Mouse (Mus musculus) B cell, adult 2 months (primary cell): Measurements from ENCODE around the gene Dnajc6.
A peak's percentile ranks its signal among the peaks of the same experiment; 100 is the strongest.

ENCODE experiments used
- DNase-seq, 2 experiments: peaks; one replicate each; pipeline ENCODE4 v3.0.0; 2022

Gene Dnajc6

DNA sequence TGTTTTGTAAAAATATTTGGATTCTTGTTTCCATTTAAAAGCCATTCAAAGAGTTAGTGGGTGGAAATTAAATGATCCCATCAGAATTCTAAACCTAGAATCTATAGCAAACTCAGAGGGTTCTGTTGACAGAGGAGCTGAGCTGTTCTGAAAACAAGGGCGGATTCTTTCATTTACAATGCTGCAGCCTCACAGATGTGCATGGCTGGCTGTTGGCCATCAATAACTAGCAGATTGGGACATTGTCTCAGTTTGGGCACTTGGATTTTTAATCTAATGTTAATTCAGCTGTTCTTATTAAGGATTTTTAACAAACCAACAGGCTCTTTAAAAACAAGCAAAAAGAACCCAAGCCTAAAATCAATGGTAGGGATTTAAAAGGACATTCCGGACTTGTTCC, 75.7 kb downstream of the Dnajc6 start:
- no peak for DNase-seq

DNA sequence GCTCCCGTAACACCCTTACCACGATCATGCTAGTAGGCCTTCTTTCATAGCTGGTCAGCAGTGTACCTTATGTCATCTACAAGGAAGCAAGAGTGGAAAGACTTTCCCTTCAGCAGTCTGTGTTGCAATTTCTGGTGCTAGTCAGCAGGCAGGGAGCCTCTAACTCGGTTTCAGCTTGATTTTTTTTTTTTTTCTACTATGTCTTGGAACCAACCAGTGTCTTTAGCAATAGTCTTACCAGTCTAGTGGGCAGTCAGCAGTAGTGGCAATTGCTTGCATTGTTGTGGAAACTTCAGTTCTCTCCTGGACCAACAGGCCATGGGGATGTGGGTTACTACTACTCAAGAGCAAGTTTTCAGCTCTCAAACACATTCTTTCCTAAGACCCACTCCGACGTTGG, 78.9 kb downstream of the Dnajc6 start:
- DNase-seq, result no peak

DNA sequence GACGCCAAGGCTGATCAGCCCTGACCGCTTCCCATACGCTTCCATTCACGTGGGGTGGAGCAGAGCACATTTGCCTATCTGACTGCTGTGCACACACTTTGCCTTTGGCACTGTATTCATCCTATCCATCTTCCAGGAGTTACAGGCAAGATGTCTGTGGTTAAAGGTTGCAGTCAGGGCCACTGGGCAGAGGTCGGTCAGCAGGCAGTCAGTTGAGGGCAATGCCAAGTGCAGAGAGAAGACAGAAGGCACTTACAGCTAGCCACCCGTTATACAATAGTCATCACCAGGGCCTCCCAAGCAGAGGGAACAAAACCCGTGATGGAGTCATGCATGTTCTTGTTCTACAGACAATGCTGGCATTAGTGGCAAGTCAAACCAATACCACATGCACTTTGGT, 82.3 kb downstream of the Dnajc6 start:
- no peak for DNase-seq

DNA sequence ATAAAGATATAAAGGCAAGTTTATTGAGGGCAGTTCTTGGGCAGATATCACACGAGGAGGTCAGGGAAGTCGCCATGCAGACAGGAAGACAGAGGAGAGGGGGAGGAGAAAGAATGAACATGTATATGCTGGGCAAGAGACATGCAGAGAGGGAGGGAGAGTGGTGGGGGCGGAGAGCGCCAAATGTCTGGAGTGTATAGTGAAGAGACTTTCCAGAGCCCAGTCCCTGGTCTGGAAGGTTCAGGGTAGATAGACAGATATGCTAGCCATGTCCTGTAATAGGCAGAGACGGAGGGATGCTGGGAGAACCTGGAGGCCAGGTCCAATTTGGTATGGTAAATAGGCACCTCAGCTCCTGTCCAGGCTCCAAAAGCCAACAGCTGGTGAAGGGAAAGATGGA, 83.1 kb downstream of the Dnajc6 start:
- no peak for DNase-seq

DNA sequence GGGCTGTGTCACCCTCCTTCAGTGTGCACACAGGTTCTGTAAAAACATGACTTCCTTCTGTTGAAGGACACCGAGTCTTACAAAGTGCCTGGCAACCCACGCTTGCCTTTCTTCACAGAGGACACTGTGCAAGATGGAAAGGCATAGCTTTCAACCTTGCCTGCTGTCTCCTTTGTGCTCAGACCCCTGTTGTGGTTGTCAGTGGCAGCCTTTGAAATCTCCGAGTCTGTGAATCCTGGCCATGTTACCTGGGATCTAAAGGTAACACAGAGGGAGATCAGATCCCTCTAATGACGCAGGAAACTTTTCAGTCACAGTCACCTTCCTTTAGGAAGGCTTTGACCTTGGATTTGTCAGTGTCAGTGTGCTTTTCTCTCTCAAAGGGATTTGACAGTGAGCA, 84.7 kb downstream of the Dnajc6 start:
- DNase-seq, result no peak

DNA sequence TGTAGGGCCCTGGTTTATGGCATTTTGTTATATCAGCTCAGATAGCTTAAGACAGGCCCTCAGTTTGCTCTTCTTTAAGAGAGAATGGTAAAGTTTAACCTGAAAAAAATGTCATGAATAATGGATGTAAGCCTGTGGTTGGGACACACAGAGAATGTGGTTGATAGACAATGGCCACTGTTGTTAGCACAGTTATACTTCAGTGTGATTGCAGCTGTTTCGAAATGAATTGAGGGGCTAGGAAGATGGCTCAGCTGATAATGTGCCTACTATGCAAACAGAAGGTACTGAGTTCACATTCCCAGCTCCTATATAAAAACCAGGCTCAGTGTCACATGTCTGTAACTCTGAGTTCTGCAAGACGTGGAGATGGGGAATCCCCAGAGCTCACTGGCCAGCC, 86.4 kb downstream of the Dnajc6 start:
- no peak for DNase-seq

DNA sequence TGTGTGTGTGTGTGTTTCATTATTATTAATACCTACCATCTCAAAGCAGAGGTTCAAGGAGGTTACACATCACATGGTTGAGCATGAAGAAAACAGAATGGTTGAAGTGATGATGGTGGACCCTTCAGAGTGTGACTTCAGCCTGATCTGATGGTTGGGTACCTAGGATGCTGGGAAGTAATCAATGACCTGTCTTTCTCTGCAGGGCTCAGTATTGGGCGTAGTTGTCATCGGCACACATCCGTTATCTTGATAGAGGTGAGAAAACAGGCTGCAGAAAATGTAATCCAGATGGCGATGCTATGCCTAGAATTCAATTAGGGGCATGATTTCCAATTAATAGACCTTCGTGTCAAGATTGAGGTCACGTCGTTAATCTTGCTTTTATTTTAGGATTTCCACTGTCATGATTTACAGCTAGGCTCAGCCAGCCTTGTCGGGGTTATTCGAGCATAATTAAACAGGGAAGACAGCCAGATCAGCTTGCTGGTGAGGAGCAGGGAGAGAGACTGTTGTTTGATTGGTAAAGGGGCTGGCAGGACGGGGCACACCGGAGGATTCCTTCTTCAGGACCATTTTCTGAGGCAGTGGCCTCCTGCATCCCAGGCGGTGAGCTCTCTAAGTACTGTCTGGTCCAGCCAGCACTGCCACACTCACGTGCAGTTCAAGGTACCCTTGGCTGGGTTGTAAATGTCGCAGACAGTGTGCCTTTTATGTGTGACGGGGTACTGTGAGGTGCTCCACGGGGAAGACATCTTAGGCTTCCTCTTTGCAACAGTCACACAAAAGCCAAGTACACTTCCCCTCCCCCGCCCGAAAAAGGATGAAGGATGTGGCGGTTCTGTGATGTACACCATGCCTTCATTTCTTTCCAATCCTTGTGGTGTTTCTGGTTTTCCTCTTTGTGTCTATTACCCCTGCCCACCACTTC, 88.3 kb downstream of the Dnajc6 start:
- no peak for DNase-seq

DNA sequence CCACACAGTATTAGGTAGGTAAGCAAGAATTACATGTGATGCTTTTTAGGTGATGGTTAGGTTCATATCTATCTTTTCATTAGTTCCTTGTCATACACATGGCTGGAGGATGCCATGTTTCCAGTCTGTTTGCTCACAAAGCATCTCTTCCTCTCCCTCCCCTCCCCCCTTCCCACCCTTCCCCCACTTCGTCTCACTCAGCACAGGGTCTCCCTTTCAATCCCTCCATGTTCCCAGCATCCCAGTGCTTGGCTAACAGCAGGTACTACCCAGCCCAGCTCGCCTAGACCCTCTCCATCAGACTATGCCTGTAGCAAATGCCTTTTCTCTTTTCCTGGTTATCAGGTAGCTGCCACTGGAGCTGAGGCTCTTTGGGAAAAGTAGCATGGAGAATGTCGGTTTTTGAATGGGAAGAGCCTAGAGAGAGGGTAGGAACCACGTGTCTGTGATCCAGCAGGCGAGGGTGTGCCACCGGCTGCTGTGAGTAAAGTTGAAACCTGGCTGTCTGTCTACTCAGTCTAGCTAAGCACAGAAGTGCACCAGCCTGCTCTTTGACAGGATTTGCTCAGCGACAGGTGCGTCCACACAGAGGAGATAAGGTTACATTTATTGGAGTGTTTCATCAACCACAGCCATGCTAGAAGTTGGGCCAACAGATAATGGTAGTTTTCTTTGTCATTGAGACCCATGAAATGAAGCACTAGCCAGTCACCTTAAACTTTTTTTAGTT, 89.2 kb downstream of the Dnajc6 start:
- DNase-seq, result no peak

DNA sequence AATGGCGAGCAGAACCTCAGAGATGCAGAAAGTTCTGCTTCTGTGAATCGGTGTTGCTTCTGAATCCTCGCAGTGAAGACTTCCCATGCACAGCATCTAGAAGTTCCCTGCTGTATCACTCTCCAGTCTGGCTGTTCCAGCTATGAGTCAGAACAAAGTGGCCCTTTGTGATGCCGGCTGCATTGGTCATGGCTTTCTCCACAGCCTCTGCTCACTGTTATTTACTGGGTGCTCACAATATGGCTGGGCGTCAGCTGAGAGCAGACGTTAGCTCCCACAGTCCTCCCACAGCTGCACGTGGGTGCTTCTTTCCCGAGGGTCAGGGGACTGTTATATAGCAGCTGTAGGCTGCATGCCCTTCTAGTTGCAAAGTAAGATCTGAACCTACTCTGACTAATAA, 92.5 kb downstream of the Dnajc6 start:
- no peak for DNase-seq

DNA sequence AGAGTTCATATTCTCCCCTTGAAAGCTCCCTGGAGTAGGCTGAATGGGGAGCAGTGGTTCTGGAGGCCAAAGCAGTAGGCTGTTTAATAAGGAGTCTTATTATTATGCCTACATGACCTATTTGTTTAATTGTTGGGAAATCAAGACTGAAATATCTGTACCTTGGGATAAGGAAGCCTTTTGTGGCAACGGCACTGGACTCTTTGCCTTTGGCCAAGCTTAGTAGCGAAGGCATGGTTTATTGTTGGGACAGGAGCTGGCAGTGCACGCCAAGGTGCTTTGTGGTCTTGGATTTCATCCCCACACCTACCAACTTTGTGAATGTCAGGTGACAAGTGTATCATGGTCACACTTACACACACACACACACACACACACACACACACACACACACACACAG, 93.3 kb downstream of the Dnajc6 start:
- DNase-seq, result no peak

DNA sequence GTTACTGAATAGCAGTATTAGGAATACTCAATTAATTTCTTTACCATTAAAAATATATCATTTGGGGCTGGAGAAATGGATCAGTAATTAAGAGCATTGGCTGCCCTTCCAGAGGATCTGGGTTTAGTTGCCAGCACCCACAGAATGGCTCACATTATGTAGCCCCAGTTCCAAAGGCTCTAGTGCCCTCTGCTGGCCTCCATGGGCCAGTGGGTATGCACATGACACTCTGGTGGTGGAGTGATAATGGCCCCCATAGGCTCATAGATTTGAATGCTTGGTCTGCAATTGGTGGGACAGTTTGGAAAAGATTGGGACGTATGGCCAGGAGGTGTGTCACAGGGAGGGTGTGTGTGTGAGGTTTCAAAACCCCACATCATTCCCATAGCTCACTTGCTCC, 95.0 kb downstream of the Dnajc6 start:
- no peak for DNase-seq

DNA sequence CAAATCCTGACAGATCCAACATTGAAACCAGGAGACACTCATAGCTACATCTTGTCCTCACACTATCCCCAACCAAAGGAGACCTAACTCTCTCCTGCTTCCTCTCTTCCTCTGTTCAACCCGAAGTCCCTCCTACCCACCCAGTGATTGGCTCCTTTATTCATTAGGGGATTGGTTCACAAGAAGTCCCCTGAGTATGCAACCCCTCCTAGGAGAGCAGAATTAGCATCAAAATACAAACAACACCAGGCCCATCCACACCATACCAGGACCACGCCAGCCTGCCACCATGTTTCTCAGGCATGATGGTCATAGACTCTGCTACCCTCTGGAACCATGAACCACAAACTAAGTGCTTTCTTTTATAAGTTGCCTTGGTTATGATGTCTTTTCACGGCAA, 96.0 kb downstream of the Dnajc6 start:
- DNase-seq, result no peak

DNA sequence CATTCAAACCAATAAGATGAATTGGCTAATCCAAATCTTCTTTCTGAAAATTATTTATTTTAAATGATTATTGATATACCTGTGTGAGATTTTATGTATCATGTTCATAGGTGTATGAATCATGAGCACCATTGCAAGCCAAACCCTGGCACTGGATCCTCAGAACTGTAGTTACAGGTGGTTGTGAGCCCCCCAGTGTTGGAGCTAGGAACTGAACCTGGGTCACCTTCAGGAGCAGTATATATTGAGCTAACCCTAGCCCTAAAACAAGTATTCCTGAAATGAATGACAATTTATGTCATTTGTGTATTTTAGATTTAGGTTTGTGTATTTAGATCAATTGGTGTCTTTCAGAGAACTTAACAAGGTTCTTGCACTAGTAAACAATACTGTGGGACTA, 105.3 kb downstream of the Dnajc6 start:
- peak in 1 of 2 experiments; percentile 13 for DNase-seq

DNA sequence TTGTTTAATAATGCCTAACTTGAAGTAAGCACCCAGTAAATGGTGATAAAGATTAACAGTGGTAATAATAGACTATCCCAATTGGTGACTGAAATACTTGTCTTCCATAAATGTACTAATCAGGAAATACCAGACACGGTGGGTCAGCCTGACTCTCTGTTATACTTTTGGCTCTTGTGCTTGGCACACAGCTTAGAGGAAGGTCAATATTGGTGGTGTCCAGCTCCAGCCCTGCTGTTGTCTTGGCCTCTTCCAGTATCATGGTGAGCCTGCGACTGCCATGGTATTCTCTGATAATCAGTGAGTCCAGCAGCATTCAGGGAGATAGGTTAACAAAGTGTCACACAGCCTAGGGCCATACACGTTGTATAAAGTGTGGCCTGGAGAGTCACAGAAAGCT, 107.2 kb downstream of the Dnajc6 start:
- no peak for DNase-seq

DNA sequence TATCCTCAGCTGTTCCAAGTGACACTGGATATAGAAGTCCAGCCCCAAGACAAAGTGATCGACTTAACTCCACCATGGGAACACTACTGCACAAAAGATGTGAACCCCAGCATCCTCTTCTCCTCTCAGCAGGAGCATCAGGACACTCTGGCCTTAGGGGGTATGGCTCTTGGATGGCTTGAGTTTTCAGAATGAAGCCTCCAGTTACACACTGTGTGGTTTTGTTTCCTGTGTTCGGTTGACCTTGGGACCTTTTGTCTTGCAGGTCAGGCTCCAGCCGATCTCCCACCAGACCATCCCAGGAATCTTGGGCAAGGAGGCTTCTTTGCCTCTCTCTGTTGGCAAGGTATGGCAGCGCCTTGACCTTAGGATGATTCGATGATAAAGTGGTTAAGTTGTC, 120.1 kb downstream of the Dnajc6 start:
- DNase-seq, result no peak

DNA sequence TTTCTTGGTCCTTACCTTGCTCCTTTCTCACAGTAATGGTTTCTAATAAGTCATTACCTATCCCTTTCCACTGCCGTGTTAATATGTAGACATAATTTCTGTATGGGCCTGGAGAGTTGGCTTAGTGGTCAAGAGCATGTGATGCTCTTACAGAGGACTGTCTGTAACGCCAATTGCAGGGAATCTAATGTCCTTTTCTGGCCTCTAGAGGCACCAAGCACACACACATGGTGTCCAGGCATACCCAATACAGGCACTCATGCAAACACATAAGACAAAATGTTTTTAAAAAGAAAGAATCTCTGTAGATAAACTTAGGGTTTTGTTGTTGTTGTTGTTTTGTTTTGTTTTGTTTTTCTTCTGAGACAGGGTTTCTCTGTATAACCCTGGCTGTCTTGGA, 121.3 kb downstream of the Dnajc6 start:
- DNase-seq, result no peak

DNA sequence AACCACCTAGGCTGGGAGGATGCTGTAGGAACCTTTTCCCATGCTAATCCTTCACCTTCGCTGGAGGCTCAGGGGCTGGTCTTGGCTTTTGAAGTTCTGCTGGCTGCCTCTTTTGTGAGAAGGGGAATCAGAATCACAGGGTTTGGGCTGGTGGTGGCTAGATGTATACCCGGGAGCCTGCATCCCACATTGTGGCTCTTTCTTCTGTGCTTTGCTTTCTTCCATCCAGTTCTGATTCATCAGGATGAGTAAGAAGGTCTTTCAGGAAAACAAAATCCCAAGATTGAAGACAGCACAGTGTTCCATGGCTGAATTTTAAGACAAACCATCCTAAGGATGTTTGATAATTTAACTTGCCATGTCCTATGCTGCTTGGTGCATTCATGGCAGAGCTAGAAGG, 123.8 kb downstream of the Dnajc6 start:
- no peak for DNase-seq

DNA sequence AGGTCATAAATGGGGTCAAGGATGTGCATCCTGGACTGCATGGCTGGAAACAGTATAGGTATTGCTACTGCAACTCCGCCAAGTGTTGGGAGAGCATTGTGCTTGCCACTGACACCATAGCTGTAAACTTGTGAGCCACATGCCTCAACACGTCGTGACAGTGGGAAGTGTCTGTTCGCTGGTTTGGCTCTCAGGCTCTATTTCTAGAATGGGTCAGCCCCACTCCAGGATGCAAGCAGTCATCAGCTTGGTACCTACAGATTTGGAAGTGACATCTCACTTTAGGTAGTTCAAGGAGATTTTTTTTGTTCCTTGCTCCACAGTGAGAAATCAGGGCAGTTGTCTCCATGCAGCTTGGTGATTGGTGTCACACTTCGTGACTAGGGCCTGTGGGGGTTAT, 124.8 kb downstream of the Dnajc6 start:
- no peak for DNase-seq

DNA sequence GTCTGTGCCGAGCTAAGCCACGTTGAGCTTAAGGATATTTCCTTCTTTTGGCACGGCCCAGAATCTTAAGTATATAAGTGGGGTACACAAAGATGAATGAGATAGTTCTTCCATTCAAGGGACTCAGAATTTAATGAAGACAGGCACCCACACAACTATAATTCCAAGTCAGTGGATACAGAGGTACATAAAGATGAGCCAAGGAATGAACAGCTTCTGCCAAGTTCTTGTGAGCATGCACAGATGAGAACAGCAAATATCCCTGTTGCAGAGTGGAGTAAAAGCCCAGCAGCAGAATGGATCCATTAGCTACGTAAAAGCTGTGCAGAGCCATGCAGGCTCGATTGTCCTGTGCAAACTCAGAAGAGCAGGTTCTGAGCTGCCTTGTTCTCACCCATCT, 128.8 kb downstream of the Dnajc6 start:
- DNase-seq, result no peak

DNA sequence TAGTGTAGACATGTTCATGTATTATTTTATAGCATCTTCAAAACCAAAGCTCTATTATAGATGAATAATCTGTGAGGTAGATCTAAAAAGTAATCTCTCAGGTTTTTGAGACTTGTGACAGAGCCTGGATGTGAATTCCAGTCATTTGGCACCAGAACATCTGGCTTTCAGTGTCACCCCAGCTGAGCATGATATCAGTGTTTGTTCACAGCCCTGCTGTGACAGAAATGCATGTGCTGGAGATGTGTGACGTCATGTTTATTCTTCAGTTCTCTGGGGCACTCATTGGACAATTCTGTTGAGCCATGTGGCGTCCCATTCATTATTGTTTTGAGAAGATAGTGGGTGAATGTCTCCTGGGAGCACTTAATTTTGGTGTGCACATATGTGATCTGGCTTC, 139.1 kb downstream of the Dnajc6 start:
- DNase-seq, result no peak

DNA sequence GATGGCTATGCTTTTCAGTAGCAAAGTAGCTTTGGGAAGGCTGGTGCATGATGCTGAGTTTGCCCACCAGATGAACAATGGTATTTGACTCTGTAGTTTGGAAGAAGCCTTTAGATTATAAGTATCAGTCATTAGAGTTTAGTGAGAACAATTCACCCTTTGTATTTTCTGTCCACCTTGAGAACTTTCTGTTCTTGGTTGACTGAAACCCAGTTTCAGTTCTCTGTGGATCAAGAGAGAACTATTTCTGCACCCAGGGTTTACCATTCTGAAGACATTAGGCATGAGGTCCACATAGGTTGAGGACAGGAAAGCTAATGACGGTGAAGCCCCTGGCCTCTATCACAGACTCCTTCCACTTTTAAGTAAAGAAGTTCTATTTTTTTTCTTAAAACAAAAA, 141.0 kb downstream of the Dnajc6 start:
- DNase-seq, result no peak

DNA sequence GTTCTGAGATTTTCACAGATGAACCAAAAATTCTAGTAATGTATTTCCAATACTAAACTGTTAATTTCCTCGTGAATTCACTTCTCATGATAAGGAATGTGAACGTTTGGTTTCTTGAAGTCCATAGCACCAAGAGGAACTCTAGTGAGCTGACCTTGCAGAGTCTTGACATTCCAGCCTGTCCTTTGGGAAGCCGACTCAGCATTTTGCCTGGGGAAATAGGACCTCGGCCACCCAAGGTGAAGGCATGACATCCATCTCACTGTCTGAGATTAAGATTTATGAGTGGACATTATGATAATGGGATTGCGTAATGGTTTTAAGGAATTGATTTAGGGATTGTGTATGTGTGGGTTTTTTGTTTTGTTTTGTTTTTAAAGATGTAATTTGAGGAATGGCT, 144.2 kb downstream of the Dnajc6 start:
- no peak for DNase-seq

DNA sequence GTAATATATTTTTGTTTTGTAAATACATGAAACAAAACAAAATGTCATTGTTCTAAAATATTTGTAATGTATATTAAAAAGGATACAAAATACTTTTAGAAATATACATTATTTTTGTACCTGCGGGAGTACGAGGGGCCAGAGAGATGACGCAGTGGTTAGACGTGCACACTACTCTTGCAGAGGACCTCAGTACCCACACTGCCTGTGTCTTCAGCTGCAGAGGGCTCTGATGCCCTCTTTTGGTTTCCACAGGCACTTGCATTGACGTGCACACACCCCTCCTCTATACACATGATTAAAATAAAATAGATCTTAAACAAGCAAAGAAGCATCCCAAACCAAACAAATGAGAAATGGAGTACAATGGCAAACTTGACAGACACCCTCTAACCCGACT, 146.3 kb downstream of the Dnajc6 start:
- DNase-seq, result no peak

DNA sequence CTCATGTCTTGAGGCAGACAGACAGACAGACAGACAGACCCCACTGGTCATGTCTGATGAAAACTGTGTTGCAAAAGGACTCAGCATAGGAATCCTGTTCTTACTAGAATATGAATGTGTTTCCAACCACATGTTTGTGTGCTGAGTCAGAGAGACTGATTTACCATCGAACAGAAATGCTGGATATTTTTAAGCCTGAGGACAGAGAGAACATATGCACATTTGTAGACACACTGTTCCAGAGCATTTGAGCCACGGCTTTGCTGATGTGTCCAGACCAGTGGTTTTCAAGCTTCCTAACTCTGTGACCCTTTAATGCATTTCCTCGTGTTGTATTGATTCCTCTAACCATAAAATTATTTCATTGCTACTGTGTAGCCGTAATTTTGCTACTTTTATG, 146.8 kb downstream of the Dnajc6 start:
- DNase-seq, result no peak

DNA sequence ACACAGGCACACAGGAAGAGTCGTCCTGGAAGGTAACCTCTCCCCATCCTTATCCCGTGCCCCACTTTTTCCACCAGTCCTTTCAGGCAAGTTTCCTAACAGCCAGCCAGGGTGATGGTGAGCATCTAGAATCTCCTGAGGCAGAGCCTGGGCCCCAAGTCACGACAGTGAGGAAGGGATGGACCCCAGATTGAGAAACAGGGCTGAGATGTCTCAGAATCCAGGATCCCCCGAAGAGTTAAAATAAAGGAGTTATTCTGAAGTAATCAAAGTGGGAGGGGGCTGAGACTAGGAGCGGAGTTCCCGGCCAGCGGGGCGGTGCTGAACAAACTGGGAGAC, 150.4 kb downstream of the Dnajc6 start:
- DNase-seq, result no peak
